Mouse (Mus musculus) CH12.LX (cell line): ENCODE data around the gene Spin1. TPM values are rescaled to one million over a fixed set of nuclear protein-coding genes. Genes with fewer than 3 reads are reported as not detected.

Source experiments
- DNase-seq: peaks from one replicate; pipeline ENCODE4 v3.0.0-alpha.2; 2013; ENCODE audit errors: extremely low read depth
- H3K27ac ChIP-seq: 2 replicates; pipeline ENCODE4 v1.5.1; 2012; ENCODE audit warnings: low read depth, mild to moderate bottlenecking, control low read depth, moderate library complexity; ENCODE audit not compliant: insufficient read depth
- H3K27me3 ChIP-seq: replicated peaks from 2 replicates; pipeline ENCODE3; 2012; ENCODE audit warnings: inconsistent platforms
- H3K36me3 ChIP-seq, 2 experiments: replicated peaks in 1 of 2; 2 replicates each; pipeline versions ENCODE3 to v1.6.1; 2012; ENCODE audit warnings: inconsistent platforms in 1 of 2, low read length in 1 of 2, mild to moderate bottlenecking in 1 of 2, mixed read lengths in 1 of 2, moderate library complexity in 1 of 2; ENCODE audit not compliant: control insufficient read depth in 1 of 2, insufficient read depth in 1 of 2
- H3K4me1 ChIP-seq, 2 experiments: 2 replicates each; pipeline ENCODE4 v1.6.1; 2012; ENCODE audit warnings: inconsistent platforms in 1 of 2, moderate library complexity in 1 of 2; ENCODE audit not compliant: insufficient read depth in 2 of 2, control insufficient read depth in 1 of 2
- H3K4me2 ChIP-seq: 2 replicates; pipeline ENCODE4 v1.6.1; 2012; ENCODE audit warnings: low read depth, mild to moderate bottlenecking, control low read depth; ENCODE audit not compliant: poor library complexity, insufficient read depth, severe bottlenecking
- H3K4me3 ChIP-seq, 3 experiments: fragments of 150-350 bp in 1 of 3; sonication (generic) in 1 of 3; replicated peaks in 1 of 3; 2 replicates each; pipeline versions ENCODE3 to v1.5.1; 2011 to 2012; ENCODE audit warnings: low read depth in 2 of 3, low read length in 2 of 3, mild to moderate bottlenecking in 2 of 3, moderate library complexity in 2 of 3, control low read depth in 1 of 3, improper control_type of control experiment in 1 of 3, inconsistent platforms in 1 of 3, mixed read lengths in 1 of 3; ENCODE audit not compliant: poor library complexity in 1 of 3
- H3K79me2 ChIP-seq: replicated peaks from 2 replicates; pipeline ENCODE4 v1.6.1; 2012; ENCODE audit warnings: mild to moderate bottlenecking, moderate library complexity; ENCODE audit not compliant: control insufficient read depth, poor library complexity, insufficient read depth, severe bottlenecking; ENCODE audit errors: extremely low read depth
- H3K9ac ChIP-seq: 2 replicates; pipeline ENCODE4 v1.6.1; 2012; ENCODE audit warnings: low read depth, mild to moderate bottlenecking, control low read depth, moderate library complexity; ENCODE audit not compliant: insufficient read depth
- H3K9me3 ChIP-seq: replicated peaks from 2 replicates; pipeline ENCODE3; 2012; ENCODE audit warnings: low read length, inconsistent platforms, mixed read lengths
- JUN ChIP-seq: IDR thresholded peaks from 2 replicates; pipeline ENCODE4 v1.6.1; 2011; ENCODE audit warnings: low read depth, mild to moderate bottlenecking, low read length, improper control_type of control experiment, moderate library complexity; ENCODE audit not compliant: insufficient read depth
- JUND ChIP-seq: conservative IDR thresholded peaks from 2 replicates; pipeline ENCODE4 v1.6.1; 2011; ENCODE audit warnings: low read depth, low read length, improper control_type of control experiment
- MAFK ChIP-seq: IDR thresholded peaks from 2 replicates; pipeline ENCODE4 v1.6.1; 2011; ENCODE audit warnings: low read length, improper control_type of control experiment; ENCODE audit not compliant: insufficient replicate concordance
- MEF2A ChIP-seq: IDR thresholded peaks from 2 replicates; pipeline ENCODE4 v1.6.1; 2014; ENCODE audit warnings: low read depth, mild to moderate bottlenecking, inconsistent platforms, low read length, improper control_type of control experiment, borderline replicate concordance
- MXI1 ChIP-seq: IDR thresholded peaks from 2 replicates; pipeline ENCODE4 v1.6.1; 2011; ENCODE audit warnings: mild to moderate bottlenecking, low read depth, low read length, improper control_type of control experiment
- MYC ChIP-seq: IDR thresholded peaks from 2 replicates; pipeline ENCODE4 v1.6.1; 2011; ENCODE audit warnings: low read depth, mild to moderate bottlenecking, improper control_type of control experiment, low read length
- NELFE ChIP-seq: IDR thresholded peaks from 2 replicates; pipeline ENCODE4 v1.6.1; 2011; ENCODE audit warnings: low read depth, low read length, improper control_type of control experiment
- NRF1 ChIP-seq: IDR thresholded peaks from 2 replicates; pipeline ENCODE4 v1.6.1; 2014; ENCODE audit warnings: low read depth, mild to moderate bottlenecking, inconsistent platforms, low read length, improper control_type of control experiment, moderate library complexity
- POLR2A ChIP-seq: IDR thresholded peaks from 2 replicates; pipeline ENCODE4 v1.6.1; 2011; ENCODE audit warnings: low read depth, mild to moderate bottlenecking, improper control_type of control experiment, low read length
- POLR2AphosphoS2 ChIP-seq: IDR thresholded peaks from 2 replicates; pipeline ENCODE4 v1.6.1; 2011; ENCODE audit warnings: low read depth, low read length, improper control_type of control experiment
- SIN3A ChIP-seq: IDR thresholded peaks from 2 replicates; pipeline ENCODE4 v1.6.1; 2012; ENCODE audit warnings: low read length, improper control_type of control experiment, inconsistent platforms
- TCF12 ChIP-seq: IDR thresholded peaks from 2 replicates; pipeline ENCODE4 v1.6.1; 2014; ENCODE audit warnings: low read depth, mild to moderate bottlenecking, inconsistent platforms, low read length, improper control_type of control experiment
- USF1 ChIP-seq: IDR thresholded peaks from 2 replicates; pipeline ENCODE4 v1.6.1; 2014; ENCODE audit warnings: low read depth, mild to moderate bottlenecking, inconsistent platforms, low read length, improper control_type of control experiment
- USF2 ChIP-seq: conservative IDR thresholded peaks from 2 replicates; pipeline ENCODE4 v1.6.1; 2011; ENCODE audit warnings: low read depth, low read length, improper control_type of control experiment
- dilution Hi-C: fragments of 300-500 bp; cut with MboI; formaldehyde crosslinking; loops from 2 replicates; pipeline ENCODE4 v1.14.3; 2020; ENCODE audit warnings: low sequenced_read_pairs; ENCODE audit not compliant: extremely low pct_unique_long_range_greater_than_20kb, extremely low pct_ligation_motif_present
- in situ Hi-C: fragments of 300-500 bp; cut with MboI; formaldehyde crosslinking; loops from 3 replicates; pipeline ENCODE4 v1.14.3; 2019; ENCODE audit warnings: low sequenced_read_pairs, low pct_ligation_motif_present, low pct_unique_long_range_greater_than_20kb, mixed read lengths
- polyA plus RNA-seq: library from polyadenylated mRNA; unstranded; fragments of >175 nt; gene quantifications from 2 replicates; pipeline ENCODE4 v1.2.1, GENCODE M21; 2012; ENCODE audit warnings: low read depth; ENCODE audit not compliant: insufficient read length
- total RNA-seq, 2 experiments: library from RNA; depleted of rRNA; stranded (reverse); fragments of 300-350 nt in 1 of 2; fragments of >200 nt in 1 of 2; gene quantifications; 2 replicates each; pipeline ENCODE4 v1.2.3; 2012 to 2014

The Spin1 gene
- 12.2 and 15.2 TPM in 2 replicates for total RNA-seq (2012; rRNA removed)
- 37.4 and 37.8 TPM in 2 replicates for total RNA-seq (2014; rRNA removed)
- 23.7 and 25.4 TPM in 2 replicates for polyA plus RNA-seq

GRCm38 (mm10) chr13:51100233-51101015 is at the start of gene Spin1:
Gene Spin1, plus strand, starts transcription at chr13:51100880.
- TF ChIP-seq MAFK: no peak
- peak; percentile 67 for TF ChIP-seq POLR2A
- peak; percentile 72 for TF ChIP-seq USF1
- TF ChIP-seq JUN: no peak
- TF ChIP-seq NRF1: peak; percentile 89
- peak; percentile 52; the same call in 1 of the 2 replicates for TF ChIP-seq USF2
- TF ChIP-seq NELFE: 0 out of 2 replicates have a peak, but pooled peaks have one; percentile 36
- peak; percentile 51; the same call in 1 of the 2 replicates for TF ChIP-seq MXI1
- TF ChIP-seq MEF2A: 0 out of 2 replicates have a peak, but pooled peaks have one; percentile 5
- dilution Hi-C loops: no loop called here

GRCm38 (mm10) chr13:51051016-51051415 is 49.7 kb upstream of the Spin1 start:
- no peak overlapping the region for H3K27ac ChIP-seq
- H3K4me1 ChIP-seq: peaks cover 0 to 4% of the 10 kb centered on the region in 2 experiments; a peak in 1 of 4 replicates
- no peaks in the 10 kb centered on the region for H3K79me2 ChIP-seq
- in situ Hi-C loops (no loop called here), dilution Hi-C loops (no loop called here)
- no peak for TF ChIP-seq POLR2A
- no peak for TF ChIP-seq USF1
- no peak for TF ChIP-seq TCF12
- TF ChIP-seq MYC: no peak
- no peak for TF ChIP-seq NELFE
- no peak for TF ChIP-seq SIN3A
- no peak for TF ChIP-seq MEF2A
- no peak for TF ChIP-seq POLR2AphosphoS2
- no peak for TF ChIP-seq JUND
- H3K9ac ChIP-seq: no peak overlapping the region
- no peak overlapping the region for H3K4me2 ChIP-seq
- DNase-seq: no peak
- H3K36me3 ChIP-seq: no peaks in the 10 kb centered on the region
- no peaks in the 10 kb centered on the region for H3K9me3 ChIP-seq
- H3K27me3 ChIP-seq: no peaks in the 10 kb centered on the region
- no peak overlapping the region for H3K4me3 ChIP-seq

More at GRCm38 (mm10) chr13:51100233-51101015, at the start of gene Spin1:
- in situ Hi-C loops: no loop called here
- Histone ChIP-seq H3K36me3 (peaks cover 0 to 25% of the 10 kb centered on the region in 2 experiments), H3K4me3 (peak within 1 kb of the TSS; percentile 80 to 93 (median 90)), H3K27me3 (peaks cover 2% of the 10 kb centered on the region), H3K4me2 (peak within 1 kb of the TSS; percentile 79), H3K9me3 (peaks cover 23% of the 10 kb centered on the region), H3K27ac (peak within 1 kb of the TSS; percentile 50; the same call in 1 of the 2 replicates), H3K9ac (peak within 1 kb of the TSS; percentile 93), H3K79me2 (peaks cover 40% of the 10 kb centered on the region), H3K4me1 (peaks cover 0 to 42% of the 10 kb centered on the region in 2 experiments; a peak in 2 of 4 replicates)
- peak; percentile 58 for DNase-seq
